Mouse (Mus musculus) liver, adult 2 months (tissue): Measurements from ENCODE around the gene Ephb2.

ENCODE experiments used
- CTCF ChIP-seq: fragments of 200-500 bp; IDR thresholded peaks from 2 replicates; pipeline ENCODE4 v1.5.1; 2011; ENCODE audit warnings: low read depth, low read length, control low read depth
- POLR2A ChIP-seq: fragments of 200-500 bp; IDR thresholded peaks from 2 replicates; pipeline ENCODE4 v1.6.1; 2011; ENCODE audit warnings: low read length, control low read depth; ENCODE audit not compliant: insufficient read depth; ENCODE audit errors: extremely low read depth

DNA sequence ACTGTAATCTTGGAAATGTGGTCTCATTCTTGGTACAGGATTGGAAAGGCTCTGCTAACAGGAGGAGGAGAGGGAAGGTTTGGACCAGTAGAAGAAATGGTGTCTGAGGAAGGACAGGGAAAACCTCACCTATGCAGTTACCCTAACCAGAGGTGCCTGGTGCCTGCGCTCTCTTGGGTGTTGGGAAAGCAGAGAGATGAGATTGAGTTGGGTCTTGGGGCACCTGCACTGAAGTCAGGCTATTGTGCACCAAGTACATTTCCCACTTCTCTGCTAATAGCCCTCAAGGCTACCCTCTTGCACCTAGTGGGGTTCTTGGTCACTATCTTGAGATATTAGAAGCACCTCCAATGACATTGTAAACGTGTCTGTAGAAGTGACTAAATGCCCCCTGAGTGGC is 26.6 kb upstream of the Ephb2 start:
- TF ChIP-seq CTCF (no peak), POLR2A (no peak)
